Mouse (Mus musculus) monocyte, adult 5-6 weeks (primary cell): ENCODE data around the gene 1700020N01Rik. TPM values are rescaled to one million over a fixed set of nuclear protein-coding genes. Genes with fewer than 3 reads are reported as not detected.

Experiments used
- ATAC-seq: fragments of 153-309, 156-312 bp; replicated peaks from 2 replicates; pipeline ENCODE4 v1.8.0; 2017; ENCODE audit warnings: mild to moderate bottlenecking; ENCODE audit not compliant: low TSS enrichment, insufficient number of reproducible peaks, severe bottlenecking, poor library complexity, low FRiP score
- total RNA-seq: library from RNA; stranded (forward); fragments of 200-1000, 200-491, 200-594 nt; gene quantifications from 3 replicates; pipeline ENCODE4 v1.2.3, GENCODE M21; 2017

Gene 1700020N01Rik
- total RNA-seq, 1 experiment from 2014 or later = not detected

DNA sequence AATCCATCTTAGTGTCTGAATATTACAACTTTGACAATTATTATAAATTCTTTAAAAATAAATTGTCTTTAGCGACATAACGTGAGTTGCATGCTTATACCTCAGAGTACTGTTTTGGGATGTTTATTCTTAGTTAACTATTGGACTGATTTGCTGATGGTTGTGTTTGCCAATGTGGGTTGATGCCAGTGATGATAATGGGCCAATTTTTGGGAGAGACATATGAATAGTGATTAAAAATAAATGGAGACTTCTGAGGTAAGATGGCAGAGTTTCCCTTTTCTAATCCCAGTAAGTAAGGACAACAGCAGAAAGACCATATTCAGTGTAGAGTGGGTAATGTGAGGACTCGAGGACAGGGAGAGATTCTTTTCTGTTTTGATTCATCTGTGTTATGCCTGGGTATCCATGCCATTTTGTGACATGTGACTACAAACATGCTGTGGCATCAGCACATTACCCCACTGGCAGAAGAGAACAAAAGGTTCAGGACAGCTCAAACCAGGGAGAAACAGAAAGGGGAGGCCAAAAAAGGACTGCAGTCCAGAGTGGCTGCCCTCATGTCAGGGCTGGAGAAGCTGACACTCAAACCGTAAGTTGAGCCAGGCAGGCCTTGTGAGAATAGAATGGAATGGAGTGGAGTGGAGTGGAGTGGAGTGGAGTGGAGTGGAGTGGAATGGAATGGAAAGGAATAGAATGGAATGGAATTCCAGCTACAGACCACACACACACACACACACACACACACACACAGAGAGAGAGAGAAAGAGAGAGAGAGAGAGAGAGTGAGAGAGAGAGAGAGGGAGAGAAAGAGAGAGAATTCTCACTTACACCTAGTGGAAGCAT, 4.7 kb upstream of the 1700020N01Rik start:
- ATAC-seq = no peak

DNA sequence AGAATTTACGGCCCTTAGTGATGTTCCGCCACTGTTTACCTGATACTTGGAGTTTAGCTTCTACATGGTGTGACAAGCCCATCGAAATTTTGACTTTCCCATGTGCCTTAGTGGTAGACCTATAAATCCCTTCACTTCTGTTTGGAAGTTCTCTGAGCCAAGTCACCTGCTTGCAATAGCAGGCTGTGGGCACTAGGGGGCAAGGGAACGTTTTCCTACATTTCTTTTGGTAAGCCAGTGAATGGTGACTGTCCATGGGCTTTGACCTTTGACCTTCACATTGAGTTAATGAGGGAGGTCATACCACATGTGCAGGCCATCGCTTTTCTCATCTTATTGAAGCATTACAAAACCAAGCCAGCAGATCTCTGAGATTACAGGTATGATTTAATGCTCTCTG, 8.0 kb downstream of the 1700020N01Rik start:
- 0 out of 2 replicates have a peak, but pooled peaks have one; percentile 64 for ATAC-seq

DNA sequence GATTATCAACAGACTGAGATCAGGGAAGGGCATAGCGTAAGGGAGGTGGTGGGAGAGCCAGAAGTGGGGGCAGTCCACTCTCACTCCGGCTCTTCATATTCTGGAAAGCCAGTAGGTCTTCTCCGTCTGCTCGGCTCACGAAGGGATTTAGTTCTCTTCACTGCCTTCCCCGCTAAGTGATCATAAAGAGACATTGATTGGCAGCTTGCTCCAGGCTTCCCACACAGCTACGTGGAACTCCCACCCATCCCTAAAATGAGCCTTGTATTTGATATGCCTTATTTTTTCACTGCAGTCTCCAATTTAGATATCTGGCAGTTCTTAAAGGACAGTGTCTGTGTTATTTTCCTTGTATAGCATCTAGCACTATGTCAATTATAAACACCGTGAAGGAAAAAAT, 11.5 kb downstream of the 1700020N01Rik start:
- ATAC-seq = no peak

DNA sequence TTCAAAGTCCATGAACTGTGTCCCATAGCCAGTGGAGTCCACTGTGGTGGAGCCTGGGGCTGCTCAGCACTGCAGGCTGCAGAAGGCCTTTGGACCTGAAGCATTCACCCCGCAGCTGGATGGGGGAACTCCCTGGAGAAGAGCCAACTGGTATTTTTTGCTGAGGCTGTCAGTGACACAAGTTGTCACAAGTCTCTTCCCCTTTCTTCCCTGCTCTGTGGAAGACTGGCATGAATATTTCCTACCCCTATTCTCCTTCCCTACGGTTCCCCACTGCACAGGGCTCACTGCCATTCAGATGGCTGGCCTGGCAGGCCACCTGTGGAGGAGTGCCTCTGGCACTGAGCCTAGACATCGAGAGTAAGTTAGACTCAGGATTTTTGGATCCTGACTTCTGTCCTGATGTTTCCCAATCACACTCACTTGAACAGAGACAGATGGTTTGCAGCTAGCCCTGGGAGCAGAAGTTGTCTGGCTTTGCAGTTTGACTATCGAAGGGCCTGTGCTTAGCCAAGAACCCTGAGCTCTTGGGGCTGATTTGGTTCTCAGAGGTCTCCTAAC, 12.1 kb downstream of the 1700020N01Rik start:
- ATAC-seq = peak; percentile 66

DNA sequence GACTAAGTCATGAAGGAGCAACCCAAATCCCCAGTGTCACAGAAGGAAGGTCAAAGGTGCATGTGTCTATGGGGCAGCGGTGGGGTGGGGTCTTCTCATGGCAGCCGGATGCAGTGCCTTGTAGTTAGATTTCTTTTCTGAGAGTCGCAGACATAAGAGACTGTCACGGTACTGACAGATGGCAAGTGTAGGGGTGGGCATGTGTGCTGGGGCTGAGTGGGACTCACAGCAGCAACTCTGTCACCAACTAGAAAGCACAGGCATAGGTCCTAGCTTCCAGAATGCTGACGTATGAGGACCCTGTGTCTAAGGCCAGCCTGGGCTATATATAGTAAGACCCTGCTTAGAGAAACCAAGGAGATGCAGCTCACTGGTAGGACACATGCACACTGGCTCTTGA, 12.7 kb downstream of the 1700020N01Rik start:
- ATAC-seq = no peak

DNA sequence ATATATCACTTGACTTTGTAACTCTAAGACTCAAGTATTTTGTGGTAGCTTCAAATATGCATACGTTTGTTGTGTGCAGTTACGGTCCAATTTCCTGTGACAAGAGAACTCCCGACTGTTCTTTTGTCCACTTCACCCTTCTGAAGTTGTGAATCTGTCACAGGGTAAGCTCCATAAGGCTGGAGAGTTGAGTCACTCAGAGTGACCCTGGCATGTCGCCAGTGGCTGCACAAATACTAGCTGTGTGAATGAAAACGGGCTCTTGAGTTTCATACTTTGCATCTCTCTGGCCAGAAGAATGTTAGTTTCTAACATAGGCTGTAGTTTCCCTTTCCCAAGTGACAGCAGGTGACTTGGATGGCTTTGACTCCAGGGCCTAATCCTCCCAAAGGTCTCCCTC, 14.0 kb downstream of the 1700020N01Rik start:
- no peak for ATAC-seq

DNA sequence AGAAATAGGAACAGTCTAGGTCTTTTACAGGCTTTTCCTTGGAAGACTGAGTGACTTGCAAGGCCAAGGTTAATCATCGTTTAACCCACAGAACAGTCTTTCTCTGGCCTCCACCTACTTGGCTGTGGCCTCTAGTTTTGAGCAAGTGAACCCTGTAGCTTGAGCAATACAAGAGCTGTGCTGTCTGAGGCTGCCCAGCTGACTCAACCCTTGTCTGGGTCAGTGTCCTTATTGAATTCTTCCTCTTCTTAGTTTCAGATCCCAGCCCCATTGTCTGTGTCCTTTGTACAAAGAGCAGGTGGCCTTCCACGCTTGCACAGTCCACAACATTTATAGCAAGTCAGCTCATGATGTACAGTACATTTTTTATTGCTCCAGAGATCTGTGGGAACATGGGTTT, 16.6 kb downstream of the 1700020N01Rik start:
- peak; percentile 81 for ATAC-seq

DNA sequence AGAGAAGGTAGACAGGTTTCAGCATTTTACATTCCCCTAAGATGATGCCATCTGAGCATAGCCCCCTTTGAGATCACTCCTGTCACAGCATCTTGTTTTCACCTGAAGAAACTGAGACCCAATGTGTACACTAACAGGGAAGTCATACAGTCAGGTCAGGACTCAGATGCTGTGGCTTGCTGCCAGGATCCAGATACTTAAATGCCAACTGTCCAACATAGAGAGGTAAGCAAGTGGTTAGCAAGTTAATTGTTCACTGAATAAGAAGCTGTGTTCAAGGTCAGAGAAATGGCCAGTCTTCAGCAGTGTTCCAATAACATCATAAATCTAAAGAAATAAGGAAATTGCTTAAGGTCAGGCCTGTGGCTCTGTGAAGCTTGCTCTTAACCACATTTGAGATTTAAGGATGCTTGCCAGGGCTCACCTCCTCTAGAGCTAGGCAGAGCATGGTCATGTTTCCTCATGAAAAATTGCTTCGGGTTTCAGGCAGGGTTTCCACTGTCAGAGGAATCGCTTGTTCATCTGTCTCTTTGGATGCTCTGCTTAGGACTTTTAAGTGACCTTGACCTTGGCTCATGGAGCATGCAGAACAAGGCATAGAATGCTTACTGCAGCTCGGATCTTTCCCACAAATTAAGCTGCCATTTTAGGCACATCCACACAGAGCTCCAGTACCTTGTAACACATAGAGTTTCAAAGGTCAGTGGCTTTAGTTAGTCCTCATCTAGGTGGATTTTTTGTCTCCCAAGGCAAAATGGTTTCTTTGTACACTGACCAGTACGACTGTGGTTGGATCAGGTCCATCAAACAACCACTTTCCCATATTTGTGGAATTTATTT, 20.3 kb downstream of the 1700020N01Rik start:
- no peak for ATAC-seq

DNA sequence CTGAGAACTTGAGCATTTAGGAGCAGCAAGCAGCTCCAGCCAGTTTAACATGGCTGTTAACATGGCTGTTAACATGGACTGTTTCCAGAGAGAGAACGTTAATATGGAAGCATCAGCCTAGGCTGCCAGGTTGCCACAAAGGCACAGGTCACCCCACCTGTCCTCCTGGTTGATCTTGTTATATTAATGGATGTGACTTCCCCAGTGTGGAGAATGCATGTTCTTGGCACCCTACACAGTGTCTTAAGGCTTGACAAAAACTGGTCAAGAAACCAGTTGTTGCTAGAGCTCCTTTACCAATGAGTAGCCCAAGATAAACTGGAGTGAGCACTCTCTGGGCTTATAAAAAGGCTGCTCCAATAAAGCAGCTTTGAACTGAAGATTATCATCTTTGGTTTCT, 21.6 kb downstream of the 1700020N01Rik start:
- ATAC-seq = no peak

DNA sequence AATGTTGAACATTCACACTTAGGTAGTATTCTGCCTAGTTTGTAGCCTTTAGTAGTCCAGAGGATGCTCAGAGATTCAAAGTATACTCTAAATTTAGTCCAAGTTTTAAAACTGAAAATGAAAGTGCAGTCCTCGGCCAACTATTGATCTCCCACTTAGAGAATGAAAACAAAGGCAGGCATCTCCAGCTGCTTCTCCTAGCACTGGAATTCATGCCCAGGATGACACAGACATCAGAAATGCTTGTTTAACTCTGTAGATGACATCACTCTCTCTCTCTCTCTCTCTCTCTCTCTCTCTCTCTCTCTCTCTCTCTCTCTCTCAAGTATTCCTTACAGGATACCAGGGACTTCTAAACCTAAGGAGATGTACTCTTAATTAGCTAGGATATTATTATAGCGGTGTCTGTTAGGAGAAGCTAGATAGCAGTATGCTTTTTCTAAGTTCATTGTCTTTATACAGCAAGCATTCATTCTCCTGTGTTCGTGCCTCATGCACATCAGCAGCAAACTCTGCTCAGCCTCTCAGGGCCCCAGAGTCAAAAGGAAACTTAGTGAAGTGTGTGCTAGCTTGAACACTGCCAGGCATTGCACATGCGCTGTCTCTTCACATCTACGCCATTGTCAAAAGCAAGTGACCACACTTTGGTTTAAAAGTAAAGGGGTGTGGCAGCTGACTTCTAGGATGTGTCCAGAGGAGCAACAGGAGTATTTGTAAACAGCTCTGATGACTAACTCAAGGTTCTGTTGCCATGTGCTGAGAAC, 26.0 kb downstream of the 1700020N01Rik start:
- ATAC-seq = 0 out of 2 replicates have a peak, but pooled peaks have one; percentile 13

DNA sequence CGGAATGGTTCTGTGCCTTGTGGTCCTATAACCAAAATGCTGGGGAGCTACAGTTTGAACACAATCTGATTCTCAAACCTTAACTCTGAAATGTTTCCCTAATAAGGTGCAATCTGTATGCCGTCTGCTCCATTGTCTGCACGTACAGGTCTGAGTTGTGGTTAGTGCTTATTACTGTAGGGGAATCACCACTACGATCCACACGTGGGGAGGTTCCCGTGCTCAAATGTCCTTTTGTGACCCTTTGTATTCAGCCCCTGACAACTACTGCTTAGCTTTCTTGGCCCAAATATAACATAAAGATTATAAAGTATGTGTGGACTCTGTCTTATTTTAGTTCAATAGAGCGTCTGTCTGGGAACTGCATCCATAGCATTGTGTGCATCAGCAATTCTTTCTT, 29.1 kb downstream of the 1700020N01Rik start:
- ATAC-seq = no peak

DNA sequence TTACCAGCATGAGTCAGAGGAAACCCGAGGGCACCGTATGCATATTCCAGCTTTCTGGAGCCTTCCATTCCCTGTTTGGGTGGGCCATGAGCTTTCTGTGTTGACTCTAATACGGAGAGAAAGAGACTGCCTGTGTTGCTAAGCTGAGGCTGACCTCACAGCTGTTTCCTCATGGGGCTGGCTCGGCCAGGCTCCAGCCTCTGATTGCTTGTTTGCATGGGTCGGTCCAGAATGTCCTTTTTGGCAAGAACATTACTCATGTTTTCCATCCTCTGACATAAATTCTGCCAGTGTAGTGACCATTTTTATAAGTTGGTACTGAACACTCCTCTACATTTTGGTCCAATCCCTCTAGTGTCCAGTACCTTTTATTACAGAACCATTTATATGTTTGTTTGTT, 35.6 kb downstream of the 1700020N01Rik start:
- ATAC-seq = no peak

DNA sequence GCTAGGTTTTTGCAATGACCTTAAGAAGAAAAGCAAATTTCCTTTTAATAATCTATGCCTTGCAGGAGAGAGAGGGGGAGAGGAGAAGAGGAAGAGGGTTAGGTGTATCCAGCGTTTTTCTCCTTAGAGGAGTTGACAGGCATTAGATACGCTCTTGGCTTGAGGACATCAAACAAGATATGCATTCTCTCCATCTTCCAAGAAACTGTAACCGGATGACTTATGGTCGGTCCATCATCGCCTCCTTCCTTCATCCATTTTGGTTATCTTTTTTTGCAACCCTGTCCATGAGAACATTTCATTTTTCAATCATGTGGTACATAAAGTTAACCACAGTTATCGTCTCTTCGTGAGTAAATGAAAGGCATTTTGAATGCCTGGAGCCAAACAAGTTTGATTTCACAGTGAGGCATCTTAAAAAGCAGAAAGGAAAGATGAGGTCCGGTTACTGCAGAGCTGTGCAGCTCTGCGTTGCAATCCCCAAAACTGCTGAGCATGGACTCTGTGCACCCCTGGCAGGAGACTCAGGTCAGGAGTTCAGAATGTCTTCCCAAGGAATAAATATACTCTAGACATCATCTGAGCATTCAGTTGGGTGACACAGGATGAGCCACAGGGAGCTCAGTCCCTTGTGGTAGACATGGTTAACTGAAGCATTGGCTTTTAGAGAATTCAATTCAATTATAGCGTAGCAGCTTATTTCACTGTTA, 36.2 kb downstream of the 1700020N01Rik start:
- no peak for ATAC-seq

DNA sequence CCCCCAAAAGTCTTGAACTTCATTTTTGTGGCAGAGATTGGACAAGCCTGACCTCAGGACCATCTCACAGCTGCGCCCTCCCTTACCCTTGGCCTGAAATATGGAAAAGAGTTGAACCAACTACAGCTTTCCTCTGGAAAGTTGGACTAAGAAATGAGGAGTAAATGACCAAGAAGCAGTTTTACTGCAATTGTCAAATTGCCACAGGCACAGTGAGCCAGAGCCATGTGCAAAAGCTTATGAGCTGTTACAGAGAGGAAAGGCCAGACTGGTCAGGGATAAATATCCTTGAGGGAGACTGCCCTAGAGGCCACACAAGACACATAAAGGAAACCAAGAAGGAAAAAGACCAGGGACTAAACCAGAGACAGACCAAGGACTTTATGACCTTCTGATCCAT, 38.5 kb downstream of the 1700020N01Rik start:
- no peak for ATAC-seq

DNA sequence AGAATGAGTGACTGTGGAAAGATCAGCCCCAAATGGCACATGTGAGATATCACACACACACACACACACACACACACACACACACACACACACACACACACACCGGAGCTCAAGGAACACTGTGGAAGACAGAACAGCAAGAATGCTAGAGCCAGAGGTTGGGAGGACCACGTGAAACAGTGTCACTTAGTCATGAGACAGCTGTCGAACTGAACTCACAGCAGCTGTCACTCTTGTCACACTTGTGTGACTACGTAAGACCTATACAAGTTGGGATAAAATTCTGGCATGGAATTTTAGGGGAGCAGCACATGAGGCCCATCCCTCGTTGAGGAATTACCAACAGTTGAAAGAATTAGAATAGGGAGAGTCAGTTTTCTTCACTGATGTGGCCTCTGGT, 39.7 kb downstream of the 1700020N01Rik start:
- ATAC-seq = no peak

DNA sequence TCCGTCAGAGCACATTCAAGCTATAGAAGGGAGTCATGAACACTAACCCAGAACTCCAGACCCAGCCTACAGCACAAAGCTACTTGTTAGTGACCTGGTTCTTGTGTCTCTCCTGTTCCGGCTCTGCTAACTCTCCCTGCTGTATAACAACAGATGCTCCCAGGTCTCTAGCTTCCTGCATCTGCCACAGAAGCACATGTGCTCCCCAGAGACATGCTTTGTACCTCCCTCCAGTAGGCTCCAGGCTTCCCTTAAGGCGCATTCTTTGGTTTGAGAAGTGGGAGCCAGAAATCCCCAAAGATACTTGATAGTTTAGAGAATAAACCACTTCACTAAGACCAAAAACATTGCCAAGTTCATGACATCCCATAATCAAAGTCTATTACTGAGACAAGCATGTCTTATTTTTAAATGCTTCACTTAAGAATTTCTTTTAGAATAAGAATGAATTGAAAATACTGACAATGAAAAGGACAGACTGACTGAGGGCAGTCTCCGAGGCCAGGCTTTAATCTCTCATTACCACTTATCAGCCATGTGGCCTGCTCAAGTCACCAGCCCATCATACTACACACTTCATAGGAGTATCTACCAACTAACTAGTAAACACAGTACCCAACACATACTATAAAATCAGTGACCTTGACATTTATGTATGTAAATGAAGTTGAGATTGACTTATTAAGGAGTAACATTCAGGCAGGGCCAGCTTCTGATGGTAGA, 43.2 kb downstream of the 1700020N01Rik start:
- no peak for ATAC-seq

DNA sequence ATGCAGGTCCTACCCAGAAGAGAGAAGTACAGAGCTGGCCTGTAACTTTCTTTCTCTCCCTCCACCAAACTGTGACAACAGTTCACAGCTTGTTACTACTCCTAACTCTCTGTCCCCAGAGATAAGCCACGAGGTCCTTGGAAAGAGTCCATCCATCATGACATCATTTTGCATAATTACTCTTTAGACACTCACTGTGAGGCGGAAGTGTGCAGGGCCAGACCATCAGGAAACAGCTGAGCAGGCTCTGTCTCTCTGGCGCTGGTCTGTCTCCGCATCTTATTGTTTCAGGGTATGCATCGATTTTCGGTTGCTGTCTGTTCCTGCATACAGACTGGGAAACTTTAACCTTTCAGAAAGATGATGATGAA, 43.8 kb downstream of the 1700020N01Rik start:
- ATAC-seq = no peak

DNA sequence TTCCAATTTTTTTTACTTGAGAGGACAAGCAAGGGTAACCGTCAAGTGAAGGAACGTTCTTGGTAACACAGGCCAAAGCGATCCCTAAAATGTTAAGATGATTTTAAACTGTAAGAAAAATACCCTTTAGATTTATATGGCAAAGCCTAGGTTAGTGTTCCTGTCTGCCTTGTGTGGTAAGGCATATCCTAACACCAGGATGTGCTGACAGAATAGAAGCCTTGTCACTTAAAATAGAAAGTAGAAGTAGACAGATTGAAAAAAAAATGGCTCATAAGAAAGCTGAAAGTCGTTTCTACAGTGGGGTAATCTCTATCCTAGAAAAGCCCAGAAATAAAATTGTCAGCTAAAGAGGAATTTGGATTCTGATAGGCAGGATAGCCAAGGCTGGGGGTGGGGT, 58.4 kb downstream of the 1700020N01Rik start:
- no peak for ATAC-seq
